Mouse (Mus musculus): ENCODE measurements around the gene Sap18b.

- TF ChIP-seq POLR2A (IDR thresholded peaks at IDR 0.05; ENCODE audit: borderline replicate concordance, control insufficient read depth, low read depth, low read length), result no peak
- TF ChIP-seq CTCF (IDR thresholded peaks at IDR 0.05; ENCODE audit: control insufficient read depth, insufficient read depth, low read length), result no peak
These were observed 24.8 kb upstream of the Sap18b start for GRCm38 (mm10) chr8:95800353-95800752.

Data from bone marrow, adult 2 months (tissue).